Mouse (Mus musculus) hindbrain, embryonic 14.5 days (tissue): ENCODE data around the gene Clca3a2. TPM values are rescaled to one million over a fixed set of nuclear protein-coding genes. Genes with fewer than 3 reads are reported as not detected.
"Not testable (repeated sequence)": the region's sequence is repeated elsewhere in the genome, so short reads cannot be mapped to it uniquely, and the experiment has no call there.

Experiments used
- ATAC-seq: fragments of 200-750 bp; cut with Nextera tagmentation; 2 replicates; pipeline ENCODE4 v1.8.0; 2017; ENCODE audit warnings: moderate number of reproducible peaks, mild to moderate bottlenecking, moderate TSS enrichment, moderate library complexity; ENCODE audit not compliant: low FRiP score
- DNase-seq: peaks from one replicate; pipeline ENCODE4 v3.0.0-alpha.2; 2015; ENCODE audit warnings: low spot score
- H3K27ac ChIP-seq: fragments of 300-500 bp; sonication (generic); 2 replicates; pipeline ENCODE4 v1.5.1; 2014; ENCODE audit warnings: mild to moderate bottlenecking, moderate library complexity
- H3K27me3 ChIP-seq: fragments of 300-500 bp; sonication (generic); 2 replicates; pipeline ENCODE4 v1.6.1; 2014; ENCODE audit warnings: mild to moderate bottlenecking, low read length, mixed read lengths; ENCODE audit not compliant: control insufficient read depth, insufficient read depth
- H3K36me3 ChIP-seq: fragments of 300-500 bp; sonication (generic); replicated peaks from 2 replicates; pipeline ENCODE4 v1.6.1; 2014; ENCODE audit not compliant: control insufficient read depth, insufficient read depth
- H3K4me1 ChIP-seq: fragments of 300-500 bp; sonication (generic); replicated peaks from 2 replicates; pipeline ENCODE4 v1.6.1; 2014; ENCODE audit warnings: antibody characterized with exemption, low read length, mixed read lengths; ENCODE audit not compliant: control insufficient read depth, insufficient read depth
- H3K4me2 ChIP-seq: fragments of 300-500 bp; sonication (generic); replicated peaks from 2 replicates; pipeline ENCODE4 v1.6.1; 2014; ENCODE audit warnings: mild to moderate bottlenecking, moderate library complexity
- H3K4me3 ChIP-seq: fragments of 300-500 bp; sonication (generic); replicated peaks from 2 replicates; pipeline ENCODE4 v1.5.1; 2014; ENCODE audit warnings: mild to moderate bottlenecking, low read length
- H3K9ac ChIP-seq: fragments of 300-500 bp; sonication (generic); 2 replicates; pipeline ENCODE4 v1.6.1; 2014
- H3K9me3 ChIP-seq: fragments of 300-500 bp; sonication (generic); 2 replicates; pipeline ENCODE4 v1.6.1; 2016; ENCODE audit warnings: low read length; ENCODE audit not compliant: control insufficient read depth
- WGBS: fragments of 180-500 bp; shearing (Covaris S2); extraction: QIAGEN DNeasy Blood & Tissue Kit; methylation state at CpG from one replicate; pipeline ENCODE4 v1.1.7; 2014; 5-methylcytosine and 5-hydroxymethylcytosine counted together
- polyA plus RNA-seq: library from polyadenylated mRNA; unstranded; fragments of >200 nt; fragmentation: Nextera tagmentation; extraction: Ambion mirVana; gene quantifications from 2 replicates; pipeline ENCODE4 v1.2.1, GENCODE M21; 2014

Gene Clca3a2
- polyA plus RNA-seq, 1 experiment from 2014 or later = not detected

DNA sequence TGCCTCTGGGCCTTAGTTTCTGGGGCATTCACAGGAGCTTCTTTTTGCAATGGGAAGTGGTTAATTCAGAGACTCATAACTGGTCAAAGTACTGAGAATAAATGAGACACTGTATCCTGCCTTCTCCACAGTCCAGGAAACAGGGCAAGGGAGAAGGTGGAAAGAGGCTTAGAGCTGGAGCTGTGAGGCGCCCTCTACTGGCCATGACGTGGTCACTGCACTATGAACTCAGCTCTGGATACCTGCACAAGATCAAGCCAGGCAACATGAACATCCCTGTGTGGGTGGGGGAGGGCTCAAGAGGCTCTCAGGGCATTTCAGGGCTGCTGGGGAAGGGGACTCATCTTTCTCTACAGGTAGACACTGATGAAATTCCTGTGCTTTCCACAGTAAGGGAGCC lies 66.2 kb downstream of the Clca3a2 start:
- Histone ChIP-seq H3K4me2 (no peak overlapping the region), H3K4me1 (no peaks in the 10 kb centered on the region), H3K27ac (no peak overlapping the region), H3K4me3 (no peak overlapping the region), H3K36me3 (no peaks in the 10 kb centered on the region), H3K27me3 (no peaks in the 10 kb centered on the region), H3K9me3 (no peaks in the 10 kb centered on the region), H3K9ac (no peak overlapping the region)
- ATAC-seq (no peak), DNase-seq (no peak)
- WGBS = 3% methylated on average over 2 of the region's 2 CpGs

DNA sequence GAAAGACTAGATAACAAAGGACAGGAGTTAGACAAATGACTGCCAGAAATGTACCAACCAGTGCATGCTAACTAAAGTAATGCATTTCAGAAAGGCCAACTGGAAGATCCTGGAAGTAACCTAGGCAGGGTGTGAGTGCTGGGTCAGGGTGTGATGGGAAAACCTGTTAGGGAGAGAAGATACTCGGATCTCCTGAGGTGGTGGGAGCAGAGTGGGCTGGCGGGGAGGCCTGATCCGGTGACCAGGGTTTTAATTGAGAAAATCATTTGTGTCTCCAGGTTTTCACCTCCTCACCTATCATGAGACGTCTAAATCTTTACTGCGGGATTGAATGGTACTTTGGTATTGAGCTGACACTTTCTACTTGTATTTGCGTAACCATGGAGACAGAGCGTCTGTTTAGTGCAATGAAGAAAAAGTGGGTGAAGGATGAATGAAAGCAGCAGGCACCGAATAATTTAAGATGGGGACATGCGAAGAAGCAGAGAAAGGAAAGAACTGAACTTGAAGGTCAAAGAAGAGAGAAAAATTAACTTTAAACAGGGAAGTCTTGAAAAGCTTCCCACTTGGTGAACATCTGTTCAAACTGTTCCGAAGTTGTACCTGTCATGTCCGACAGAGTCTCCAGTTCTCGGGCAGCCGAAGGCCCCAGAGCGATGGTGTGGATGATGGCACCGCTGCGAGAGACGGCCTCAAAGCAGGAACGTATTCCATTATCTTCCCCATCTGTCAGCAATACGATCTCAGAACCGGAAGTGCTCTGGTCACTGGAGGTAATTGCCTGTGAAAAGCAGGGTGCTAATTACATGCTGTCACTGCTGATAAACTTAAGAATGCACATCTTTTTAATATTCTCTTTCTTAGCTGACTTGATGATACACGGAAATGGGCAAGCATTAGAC lies 70.0 kb downstream of the Clca3a2 start:
- not testable (repeated sequence) for H3K4me1 ChIP-seq, H3K27ac ChIP-seq, DNase-seq, H3K4me2 ChIP-seq, H3K9me3 ChIP-seq, H3K4me3 ChIP-seq, H3K36me3 ChIP-seq, H3K9ac ChIP-seq, H3K27me3 ChIP-seq
- peak; percentile 11; the same call in 1 of the 2 replicates for ATAC-seq
- WGBS = 39% methylated on average over 18 of the region's 21 CpGs

DNA sequence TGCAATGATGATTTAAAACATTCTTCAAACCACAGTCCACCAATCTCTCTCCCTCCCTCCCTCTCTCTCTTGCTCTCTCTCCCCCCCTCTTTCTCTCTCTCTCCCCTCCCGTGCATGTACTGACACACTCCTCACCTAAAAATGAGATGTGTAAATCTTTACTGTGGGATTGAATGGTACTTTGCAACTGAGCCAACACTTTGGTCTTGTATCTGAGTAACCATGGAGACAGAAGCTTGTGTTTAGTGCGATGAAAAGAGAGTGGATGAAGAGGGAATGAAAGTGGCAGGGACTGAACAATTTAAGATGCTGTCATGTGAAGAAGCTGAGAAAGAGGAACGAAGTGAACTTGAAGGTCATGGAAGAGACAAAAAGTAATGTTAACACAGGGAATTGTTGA lies 71.6 kb downstream of the Clca3a2 start:
- 24% methylated on average over 3 of the region's 3 CpGs for WGBS
- not testable (repeated sequence) for DNase-seq, H3K4me3 ChIP-seq, H3K9me3 ChIP-seq, H3K27me3 ChIP-seq, H3K9ac ChIP-seq, H3K27ac ChIP-seq, H3K4me2 ChIP-seq, H3K36me3 ChIP-seq, ATAC-seq, H3K4me1 ChIP-seq

Other genes with a start within 250 kb of the Clca3a2 start
- gene Hs2st1, start 249.3 kb downstream of the Clca3a2 start, polyA plus RNA-seq = 15.2 and 17.0 TPM in 2 replicates
- 461 and 464 TPM in 2 replicates for gene Selenof, start 249.2 kb downstream of the Clca3a2 start, polyA plus RNA-seq
- 134 and 138 TPM in 2 replicates for gene Sh3glb1, start 99.2 kb downstream of the Clca3a2 start, polyA plus RNA-seq
- 0.21 and 0.27 TPM in 2 replicates for gene Clca3a1, start 58.5 kb downstream of the Clca3a2 start, polyA plus RNA-seq
- gene Clca3b, start 29.9 kb upstream of the Clca3a2 start, polyA plus RNA-seq = not detected in 2 replicates
- 0.10 TPM in 1 of 2 replicates, not detected in the other for gene Clca4b, start 113.0 kb upstream of the Clca3a2 start, polyA plus RNA-seq
- not detected in 2 replicates for gene Clca4a, start 155.6 kb upstream of the Clca3a2 start, polyA plus RNA-seq
- not detected in 2 replicates for gene Clca1, start 213.3 kb upstream of the Clca3a2 start, polyA plus RNA-seq